Mouse (Mus musculus) stomach, postnatal 0 days (tissue): Measurements from ENCODE around the gene Amhr2.
A peak's percentile ranks its signal among the peaks of the same experiment; 100 is the strongest.

Source experiments
- CTCF ChIP-seq: IDR thresholded peaks from 2 replicates; pipeline ENCODE4 v1.5.1; 2016; ENCODE audit warnings: antibody characterized with exemption, low read depth, mild to moderate bottlenecking, moderate library complexity
- EP300 ChIP-seq: optimal IDR thresholded peaks from 2 replicates; pipeline ENCODE3; 2016; ENCODE audit warnings: antibody characterized with exemption

DNA sequence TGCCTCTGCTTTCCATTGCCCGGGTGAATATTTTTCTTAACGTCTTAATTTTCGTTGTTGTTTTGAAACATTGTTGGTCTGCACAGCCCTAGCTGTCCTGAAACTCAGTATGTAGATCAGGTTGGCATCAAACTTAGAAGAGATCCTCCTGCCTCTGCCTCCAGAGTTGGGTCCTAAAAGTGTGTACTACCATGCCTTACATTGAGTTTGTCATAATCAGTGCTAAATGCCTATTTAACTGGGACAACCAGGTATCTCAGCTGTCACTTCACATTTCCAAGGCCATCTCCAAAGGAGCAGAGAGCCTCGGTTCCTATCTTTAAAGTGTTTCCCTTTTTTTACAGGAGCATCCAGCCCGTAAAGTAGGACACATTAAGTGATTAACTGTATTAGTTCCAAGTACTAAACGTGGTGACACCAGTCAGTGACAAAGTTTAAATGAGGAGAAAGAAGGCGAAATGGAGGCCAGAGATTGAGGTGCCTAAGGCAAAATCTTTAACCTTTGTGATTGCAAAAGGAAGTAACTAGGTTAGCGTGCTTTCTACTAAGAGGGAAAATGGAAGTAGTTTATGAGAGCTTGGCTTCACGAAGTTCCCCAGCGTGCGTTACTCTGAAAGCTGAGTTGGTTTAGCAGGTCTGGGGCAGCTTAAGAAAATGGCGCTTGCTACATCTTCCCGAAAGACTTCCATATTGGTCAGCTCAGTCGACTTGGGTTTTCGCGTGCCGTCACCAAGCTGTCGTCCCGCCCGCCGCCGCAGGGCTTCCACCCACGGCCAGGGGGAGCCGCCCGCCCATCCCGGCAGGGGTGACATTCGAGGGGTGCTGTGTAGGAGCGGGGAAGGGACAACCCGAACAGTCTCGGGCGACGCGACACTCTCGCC, 40.3 kb upstream of the Amhr2 start:
- TF ChIP-seq CTCF (peak; percentile 73), EP300 (no peak)
